Mouse (Mus musculus) midbrain, embryonic 13.5 days (tissue): ENCODE measurements around the gene Dera. TPM values are rescaled to one million over a fixed set of nuclear protein-coding genes. Genes with fewer than 3 reads are reported as not detected.
"Not testable (repeated sequence)": the region's sequence is repeated elsewhere in the genome, so short reads cannot be mapped to it uniquely, and the experiment has no call there.

ENCODE experiments used
- ATAC-seq: fragments of 200-750 bp; cut with Nextera tagmentation; 2 replicates; pipeline ENCODE4 v1.8.0; 2017; ENCODE audit warnings: mild to moderate bottlenecking, moderate TSS enrichment, moderate library complexity
- H3K27ac ChIP-seq: fragments of 300-500 bp; sonication (generic); 2 replicates; pipeline ENCODE4 v1.5.1; 2015; ENCODE audit warnings: inconsistent platforms, mild to moderate bottlenecking, moderate library complexity
- H3K27me3 ChIP-seq: fragments of 300-500 bp; sonication (generic); 2 replicates; pipeline ENCODE4 v1.6.1; 2015; ENCODE audit warnings: mild to moderate bottlenecking, inconsistent platforms
- H3K36me3 ChIP-seq: fragments of 300-500 bp; sonication (generic); 2 replicates; pipeline ENCODE4 v1.6.1; 2015; ENCODE audit warnings: mild to moderate bottlenecking, inconsistent platforms
- H3K4me1 ChIP-seq: fragments of 300-500 bp; sonication (generic); replicated peaks from 2 replicates; pipeline ENCODE4 v1.6.1; 2015; ENCODE audit warnings: inconsistent platforms
- H3K4me2 ChIP-seq: fragments of 300-500 bp; sonication (generic); replicated peaks from 2 replicates; pipeline ENCODE4 v1.6.1; 2015; ENCODE audit warnings: moderate library complexity, mild to moderate bottlenecking, inconsistent platforms
- H3K4me3 ChIP-seq: fragments of 300-500 bp; sonication (generic); replicated peaks from 2 replicates; pipeline ENCODE4 v1.5.1; 2015; ENCODE audit warnings: mild to moderate bottlenecking, inconsistent platforms
- H3K9ac ChIP-seq: fragments of 300-500 bp; sonication (generic); replicated peaks from 2 replicates; pipeline ENCODE4 v1.6.1; 2015; ENCODE audit warnings: mild to moderate bottlenecking, inconsistent platforms
- H3K9me3 ChIP-seq: fragments of 300-500 bp; sonication (generic); 2 replicates; pipeline ENCODE4 v1.6.1; 2016; ENCODE audit warnings: mild to moderate bottlenecking, inconsistent platforms
- WGBS: fragments of 180-500 bp; shearing (Covaris S2); methylation state at CpG from one replicate; pipeline ENCODE4 v1.1.7; 2015; 5-methylcytosine and 5-hydroxymethylcytosine counted together
- polyA plus RNA-seq: library from polyadenylated mRNA; unstranded; fragments of >200 nt; fragmentation: Nextera tagmentation; extraction: Ambion mirVana; gene quantifications from 2 replicates; pipeline ENCODE4 v1.2.1, GENCODE M21; 2015

The Dera gene
- 19.1 and 19.7 TPM in 2 replicates for polyA plus RNA-seq

- peaks cover 12% of the 10 kb centered on the region; the same call in 1 of the 2 replicates for H3K4me1 ChIP-seq
- WGBS: 13% methylated on average over 26 of the region's 26 CpGs
- H3K27ac ChIP-seq: no peak within 1 kb of the TSS
- H3K4me3 ChIP-seq: peak within 1 kb of the TSS; percentile 58
- no peaks in the 10 kb centered on the region for H3K27me3 ChIP-seq
- peaks cover 26% of the 10 kb centered on the region for H3K36me3 ChIP-seq
- peak within 1 kb of the TSS; percentile 61 for H3K9ac ChIP-seq
- no peaks in the 10 kb centered on the region for H3K9me3 ChIP-seq
- ATAC-seq: peak; percentile 89
- H3K4me2 ChIP-seq: peak within 1 kb of the TSS; percentile 76
Observed at GRCm38 (mm10) chr6:137754056-137754856, at the start of gene Dera. Gene Dera (plus strand): TSS chr6:137754546.

- no peak for ATAC-seq
- Histone ChIP-seq H3K27me3 (peaks cover 7% of the 10 kb centered on the region; the same call in 1 of the 2 replicates), H3K36me3 (no peaks in the 10 kb centered on the region), H3K9ac (no peak overlapping the region), H3K9me3 (no peaks in the 10 kb centered on the region), H3K4me3 (no peak overlapping the region), H3K4me1 (no peaks in the 10 kb centered on the region), H3K27ac (no peak overlapping the region), H3K4me2 (no peak overlapping the region)
- WGBS: 95% methylated on average over 10 of the region's 10 CpGs
Observed at GRCm38 (mm10) chr6:137706209-137706608, 48.1 kb upstream of the Dera start.

- H3K9me3 ChIP-seq, H3K27me3 ChIP-seq, H3K27ac ChIP-seq, H3K36me3 ChIP-seq, ATAC-seq, H3K4me3 ChIP-seq, H3K9ac ChIP-seq, H3K4me2 ChIP-seq: not testable (repeated sequence)
- WGBS: 88% methylated on average over 13 of the region's 13 CpGs
- peaks cover 12% of the 10 kb centered on the region for H3K4me1 ChIP-seq
Observed at GRCm38 (mm10) chr6:137708726-137709405, 45.5 kb upstream of the Dera start.

GRCm38 (mm10) chr6:137710179-137711037 is 43.9 kb upstream of the Dera start:
- H3K9me3 ChIP-seq: no peaks in the 10 kb centered on the region
- no peak overlapping the region for H3K9ac ChIP-seq
- no peak for ATAC-seq
- no peak overlapping the region for H3K4me2 ChIP-seq
- H3K27me3 ChIP-seq: peaks cover 7% of the 10 kb centered on the region; the same call in 1 of the 2 replicates
- peaks cover 12% of the 10 kb centered on the region for H3K4me1 ChIP-seq
- no peaks in the 10 kb centered on the region for H3K36me3 ChIP-seq
- no peak overlapping the region for H3K4me3 ChIP-seq
- 85% methylated on average over 14 of the region's 14 CpGs for WGBS
- no peak overlapping the region for H3K27ac ChIP-seq

- Histone ChIP-seq H3K4me1 (peaks cover 12% of the 10 kb centered on the region), H3K9me3 (no peaks in the 10 kb centered on the region), H3K27ac (peak overlapping the region; percentile 52), H3K36me3 (no peaks in the 10 kb centered on the region), H3K4me3 (no peak overlapping the region), H3K9ac (no peak overlapping the region), H3K27me3 (peaks cover under 1% of the 10 kb centered on the region; the same call in 1 of the 2 replicates), H3K4me2 (no peak overlapping the region)
- peak; percentile 75 for ATAC-seq
- WGBS: 17% methylated on average over 7 of the region's 7 CpGs
Observed at GRCm38 (mm10) chr6:137712654-137713309, 41.6 kb upstream of the Dera start.

- ATAC-seq: peak; percentile 66
- H3K4me1 ChIP-seq: peaks cover 12% of the 10 kb centered on the region
- H3K36me3 ChIP-seq: no peaks in the 10 kb centered on the region
- no peak overlapping the region for H3K4me2 ChIP-seq
- H3K9me3 ChIP-seq: no peaks in the 10 kb centered on the region
- 47% methylated on average over 3 of the region's 3 CpGs for WGBS
- H3K27me3 ChIP-seq: no peaks in the 10 kb centered on the region
- no peak overlapping the region for H3K4me3 ChIP-seq
- peak overlapping the region; percentile 52; the same call in 1 of the 2 replicates for H3K27ac ChIP-seq
- no peak overlapping the region for H3K9ac ChIP-seq
Observed at GRCm38 (mm10) chr6:137713310-137713664, 41.1 kb upstream of the Dera start.

- Histone ChIP-seq H3K9me3 (no peaks in the 10 kb centered on the region), H3K4me1 (peaks cover 12% of the 10 kb centered on the region), H3K4me2 (no peak overlapping the region), H3K27ac (no peak overlapping the region), H3K4me3 (no peak overlapping the region), H3K9ac (no peak overlapping the region), H3K36me3 (no peaks in the 10 kb centered on the region), H3K27me3 (no peaks in the 10 kb centered on the region)
- no peak for ATAC-seq
- 73% methylated on average over 5 of the region's 5 CpGs for WGBS
Observed at GRCm38 (mm10) chr6:137716802-137717201, 37.5 kb upstream of the Dera start.

GRCm38 (mm10) chr6:137722220-137722931 is 32.0 kb upstream of the Dera start:
- WGBS: 92% methylated on average over 15 of the region's 15 CpGs
- H3K4me3 ChIP-seq: no peak overlapping the region
- no peak overlapping the region for H3K9ac ChIP-seq
- H3K4me1 ChIP-seq: no peaks in the 10 kb centered on the region
- ATAC-seq: no peak
- H3K27me3 ChIP-seq: no peaks in the 10 kb centered on the region
- no peaks in the 10 kb centered on the region for H3K9me3 ChIP-seq
- H3K27ac ChIP-seq: no peak overlapping the region
- H3K4me2 ChIP-seq: no peak overlapping the region
- no peaks in the 10 kb centered on the region for H3K36me3 ChIP-seq

GRCm38 (mm10) chr6:137723898-137724297 is 30.4 kb upstream of the Dera start:
- Histone ChIP-seq H3K4me1 (no peaks in the 10 kb centered on the region), H3K4me3 (no peak overlapping the region), H3K27ac (no peak overlapping the region), H3K9ac (no peak overlapping the region), H3K36me3 (no peaks in the 10 kb centered on the region), H3K9me3 (no peaks in the 10 kb centered on the region), H3K4me2 (no peak overlapping the region), H3K27me3 (no peaks in the 10 kb centered on the region)
- peak; percentile 60; the same call in 1 of the 2 replicates for ATAC-seq
- 8% methylated on average over 4 of the region's 4 CpGs for WGBS

GRCm38 (mm10) chr6:137734460-137734845 is 19.9 kb upstream of the Dera start:
- Histone ChIP-seq H3K4me3 (peak overlapping the region; percentile 95), H3K4me2 (peak overlapping the region; percentile 94), H3K9ac (peak overlapping the region; percentile 67), H3K27me3 (peaks cover 10% of the 10 kb centered on the region; the same call in 1 of the 2 replicates), H3K4me1 (peaks cover 29% of the 10 kb centered on the region), H3K36me3 (peaks cover 16% of the 10 kb centered on the region), H3K9me3 (no peaks in the 10 kb centered on the region), H3K27ac (peak overlapping the region; percentile 67)
- 8% methylated on average over 7 of the region's 7 CpGs for WGBS
- ATAC-seq: no peak
